Mouse (Mus musculus): ENCODE measurements around the gene Dpf1.

GRCm38 (mm10) chr7:29306108-29306507, 2.4 kb downstream of the Dpf1 start:
- no peak for TF ChIP-seq CTCF (IDR thresholded peaks at IDR 0.05; ENCODE audit: low read depth, low read length)
- TF ChIP-seq POLR2A (IDR thresholded peaks at IDR 0.05; ENCODE audit: insufficient read depth, low read length) = no peak
